ENCODE assay signal across 8 mouse cellular contexts in genomic region chr16:60605061-60605831, GRCm38 (mm10). TPM values are rescaled to one million over a fixed set of nuclear protein-coding genes. Genes with fewer than 3 reads are reported as not detected.
DNase-seq lines count a peak whose midpoint lies in the region; ATAC-seq and TF ChIP-seq lines count a peak whose summit lies in the region.

Gene Epha6 (minus strand): TSS chr16:60605531.

- no peak within 1 kb of the TSS; the same call in 1 of the 2 replicates for H3K27ac ChIP-seq in embryonic facial prominence, embryonic 10.5 days (replicated peaks)
- H3K27ac ChIP-seq in hindbrain, postnatal 0 days = peak within 1 kb of the TSS; percentile 75
- H3K27ac ChIP-seq in liver, embryonic 11.5 days (ENCODE audit: low read depth, low read length) = no peak within 1 kb of the TSS

- no peak for TF ChIP-seq POLR2A in lung, adult 2 months (IDR thresholded peaks at IDR 0.05; ENCODE audit: borderline replicate concordance, extremely low read depth, low read depth, low read length)

- H3K9ac ChIP-seq in hindbrain, postnatal 0 days (replicated peaks; ENCODE audit: low read length) = peak within 1 kb of the TSS; percentile 65
- no peak within 1 kb of the TSS for H3K9ac ChIP-seq in liver, embryonic 11.5 days (ENCODE audit: low read depth, low read length)

- H3K4me1 ChIP-seq in embryonic facial prominence, embryonic 10.5 days = peaks cover 20% of the 10 kb centered on the region
- H3K4me1 ChIP-seq in hindbrain, postnatal 0 days (ENCODE audit: insufficient read depth, low read length) = no peaks in the 10 kb centered on the region
- no peaks in the 10 kb centered on the region for H3K4me1 ChIP-seq in liver, embryonic 11.5 days (replicated peaks; ENCODE audit: control insufficient read depth, insufficient read depth, low read length)
- H3K4me1 ChIP-seq in lung, adult 2 months (ENCODE audit: control insufficient read depth, insufficient read depth, low read length) = no peaks in the 10 kb centered on the region

- under 1% methylated on average over 45 of the region's 45 CpGs for WGBS in embryonic facial prominence, embryonic 10.5 days
- WGBS in hindbrain, postnatal 0 days = under 1% methylated on average over 44 of the region's 45 CpGs
- WGBS in liver, embryonic 11.5 days = 2% methylated on average over 45 of the region's 45 CpGs
- 2% methylated on average over 44 of the region's 45 CpGs for WGBS in lung, adult 2 months

- H3K27me3 ChIP-seq in embryonic facial prominence, embryonic 10.5 days (replicated peaks; ENCODE audit: low read depth, poor library complexity, severe bottlenecking) = peaks cover 41% of the 10 kb centered on the region
- no peaks in the 10 kb centered on the region for H3K27me3 ChIP-seq in hindbrain, postnatal 0 days (ENCODE audit: insufficient read depth, low read length)
- H3K27me3 ChIP-seq in liver, embryonic 11.5 days (replicated peaks; ENCODE audit: control insufficient read depth, insufficient read depth, low read length) = peaks cover 28% of the 10 kb centered on the region

- H3K36me3 ChIP-seq in embryonic facial prominence, embryonic 10.5 days (replicated peaks) = no peaks in the 10 kb centered on the region
- no peaks in the 10 kb centered on the region for H3K36me3 ChIP-seq in hindbrain, postnatal 0 days (ENCODE audit: insufficient read depth, low read length)
- no peaks in the 10 kb centered on the region for H3K36me3 ChIP-seq in liver, embryonic 11.5 days (ENCODE audit: control insufficient read depth, insufficient read depth, low read length)

- ATAC-seq in hindbrain, postnatal 0 days = peak; percentile 82
- ATAC-seq in liver, embryonic 11.5 days (replicated peaks; ENCODE audit: low FRiP score) = peak; percentile 26

- peak within 1 kb of the TSS; percentile 92 for H3K4me2 ChIP-seq in hindbrain, postnatal 0 days (ENCODE audit: low read depth, low read length)
- H3K4me2 ChIP-seq in liver, embryonic 11.5 days = peak within 1 kb of the TSS; percentile 57

- no peaks in the 10 kb centered on the region for H3K9me3 ChIP-seq in embryonic facial prominence, embryonic 10.5 days
- H3K9me3 ChIP-seq in hindbrain, postnatal 0 days (ENCODE audit: low read length) = no peaks in the 10 kb centered on the region
- no peaks in the 10 kb centered on the region for H3K9me3 ChIP-seq in liver, embryonic 11.5 days (ENCODE audit: control insufficient read depth, low read length)

- TF ChIP-seq CTCF in hindbrain, postnatal 0 days (IDR thresholded peaks at IDR 0.05; ENCODE audit: low read depth) = no peak
- TF ChIP-seq CTCF in lung, adult 2 months (IDR thresholded peaks at IDR 0.05; ENCODE audit: insufficient read depth, low read length) = no peak

- DNase-seq in layer of hippocampus, adult 11-12 months (ENCODE audit: low spot score) = peak; percentile 49
- DNase-seq in layer of hippocampus, adult 9-10 months (ENCODE audit: low spot score) = no peak
- peak; percentile 75 for DNase-seq in embryonic facial prominence, embryonic 10.5 days (ENCODE audit: low spot score)
- peak; percentile 72 for DNase-seq in hindbrain, postnatal 0 days (ENCODE audit: low spot score)
- DNase-seq in liver, embryonic 11.5 days (ENCODE audit: low spot score) = peak; percentile 30
- peak; percentile 48 to 55 for DNase-seq in right cerebral cortex, postnatal 36 days (ENCODE audit: low spot score in 2 of 2)
- DNase-seq in gastrocnemius, adult 8-10 months (ENCODE audit: low spot score in 2 of 2) = no peak
- DNase-seq in lung, adult 2 months = no peak

- peak within 1 kb of the TSS; percentile 65 for H3K4me3 ChIP-seq in embryonic facial prominence, embryonic 10.5 days
- H3K4me3 ChIP-seq in hindbrain, postnatal 0 days (ENCODE audit: low read length) = peak within 1 kb of the TSS; percentile 70
- H3K4me3 ChIP-seq in liver, embryonic 11.5 days (ENCODE audit: low read depth, low read length) = peak within 1 kb of the TSS; percentile 28
- H3K4me3 ChIP-seq in lung, adult 2 months (replicated peaks; ENCODE audit: extremely low read depth, low read depth, low read length) = no peak within 1 kb of the TSS

RNA-seq across cellular contexts. Expression of gene Epha6, which starts in this region (rescaled TPM):
- 0.31 and 0.57 TPM in 2 replicates for polyA plus RNA-seq in embryonic facial prominence, embryonic 10.5 days (2016; fragmentation: Nextera tagmentation; extraction: Ambion mirVana)
- total RNA-seq in hindbrain, postnatal 0 days (2014; rRNA removed) = 20.6 and 22.3 TPM in 2 replicates
- 6.6 and 7.2 TPM in 2 replicates for polyA plus RNA-seq in hindbrain, postnatal 0 days (2015; fragmentation: Nextera tagmentation; extraction: Ambion mirVana)
- not detected in 2 replicates for polyA plus RNA-seq in liver, embryonic 11.5 days (2014; fragmentation: Nextera tagmentation; extraction: Ambion mirVana)
- not detected for total RNA-seq in gastrocnemius, adult 8-10 months (2022)
- not detected in 2 replicates for polyA plus RNA-seq in lung, adult 2 months (2012; rRNA removed)

Comparison
In these comparisons a context has a peak if more than half of its experiments do, and no peak if none do; other contexts are left out.
1. RNA of gene Epha6 (total RNA-seq): 20.6 to 22.3 TPM in hindbrain, postnatal 0 days; not detected in gastrocnemius, adult 8-10 months; every median in the first group is over 10 times any median in the second.
2. DNase-seq: peak in layer of hippocampus, adult 11-12 months (single experiment), hindbrain, postnatal 0 days (single experiment) and right cerebral cortex, postnatal 36 days (2 of 2); none in layer of hippocampus, adult 9-10 months (single experiment), gastrocnemius, adult 8-10 months (0 of 2) and lung, adult 2 months (single experiment).
3. Peak in DNase-seq and H3K4me3 ChIP-seq in embryonic facial prominence, embryonic 10.5 days; RNA of the gene not detected or under 1 TPM.
4. Peak in DNase-seq, ATAC-seq, H3K4me3 ChIP-seq and H3K4me2 ChIP-seq in liver, embryonic 11.5 days; RNA of the gene not detected or under 1 TPM.